In the genomic region with DNA sequence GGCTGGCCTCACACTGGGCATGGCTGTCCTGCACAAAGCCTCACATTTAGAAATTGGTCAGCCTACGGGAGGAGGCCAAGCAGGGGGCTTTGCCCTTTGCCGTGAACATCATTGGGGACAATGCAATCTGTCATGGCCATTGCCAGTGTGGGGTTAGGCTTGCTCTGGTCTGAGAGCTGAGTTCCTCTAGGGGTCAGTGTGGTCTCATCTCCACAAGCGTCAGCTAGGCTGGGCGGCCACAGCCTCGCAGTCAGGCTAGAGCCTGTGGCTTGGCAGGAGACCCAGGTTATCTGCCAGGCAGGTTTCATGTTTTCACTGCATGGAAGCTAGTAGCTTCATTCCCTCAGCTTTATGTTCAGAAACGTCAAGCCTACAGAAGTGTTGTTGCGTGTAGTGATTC, we compare ENCODE assay signal across 8 mouse cellular contexts. TPM values are rescaled to one million over a fixed set of nuclear protein-coding genes. Genes with fewer than 3 reads are reported as not detected.
A peak's percentile ranks its signal among the peaks of the same experiment; 100 is the strongest.
DNase-seq lines count a peak whose midpoint lies in the region; ATAC-seq and TF ChIP-seq lines count a peak whose summit lies in the region.

No protein-coding gene starts in this region.

- no peak overlapping the region for H3K27ac ChIP-seq in embryonic facial prominence, embryonic 14.5 days (replicated peaks; ENCODE audit: low read depth, low read length)
- no peak overlapping the region for H3K27ac ChIP-seq in kidney, adult 2 months (ENCODE audit: insufficient read depth, low read depth, low read length)
- no peak overlapping the region for H3K27ac ChIP-seq in midbrain, embryonic 16.5 days (ENCODE audit: low read length)

- TF ChIP-seq POLR2A in kidney, adult 2 months (IDR thresholded peaks at IDR 0.05; ENCODE audit: low read depth, low read length), result no peak

- no peaks in the 10 kb centered on the region for H3K27me3 ChIP-seq in embryonic facial prominence, embryonic 14.5 days (replicated peaks; ENCODE audit: control insufficient read depth, insufficient read depth, low read length)
- H3K27me3 ChIP-seq in kidney, adult 2 months (replicated peaks; ENCODE audit: control insufficient read depth, insufficient read depth, low read length), result no peaks in the 10 kb centered on the region
- H3K27me3 ChIP-seq in midbrain, embryonic 16.5 days (ENCODE audit: control insufficient read depth, insufficient read depth, low read depth, low read length), result no peaks in the 10 kb centered on the region

- H3K4me2 ChIP-seq in embryonic facial prominence, embryonic 14.5 days (ENCODE audit: low read depth, low read length), result no peak overlapping the region
- H3K4me2 ChIP-seq in midbrain, embryonic 16.5 days (ENCODE audit: low read length), result no peak overlapping the region

- 72% methylated on average over 7 of the region's 7 CpGs for WGBS in embryonic facial prominence, embryonic 14.5 days
- WGBS in kidney, adult 2 months, result 54% methylated on average over 7 of the region's 7 CpGs
- WGBS in midbrain, embryonic 16.5 days, result 54% methylated on average over 7 of the region's 7 CpGs

- intact Hi-C loops in left cerebral cortex, postnatal 4 days (cut with DNase I), result loop anchor here (10.0 kb wide), 1 partner anchor 419 kb away; no protein-coding TSS in a partner anchor
- intact Hi-C loops in left cerebral cortex, postnatal 10 days (cut with DNase I), result no loop called here

- H3K36me3 ChIP-seq in embryonic facial prominence, embryonic 14.5 days (ENCODE audit: control insufficient read depth, insufficient read depth, low read length), result peaks cover 56% of the 10 kb centered on the region
- no peaks in the 10 kb centered on the region; the same call in 1 of the 2 replicates for H3K36me3 ChIP-seq in kidney, adult 2 months (ENCODE audit: control insufficient read depth, insufficient read depth, low read length)
- peaks cover 32% of the 10 kb centered on the region for H3K36me3 ChIP-seq in midbrain, embryonic 16.5 days (ENCODE audit: control insufficient read depth, insufficient read depth, low read length)

- H3K9ac ChIP-seq in embryonic facial prominence, embryonic 14.5 days (ENCODE audit: low read depth, low read length), result no peak overlapping the region
- no peak overlapping the region for H3K9ac ChIP-seq in midbrain, embryonic 16.5 days (ENCODE audit: low read depth, low read length)

- no peak overlapping the region for H3K4me3 ChIP-seq in embryonic facial prominence, embryonic 14.5 days (ENCODE audit: low read depth, low read length)
- no peak overlapping the region for H3K4me3 ChIP-seq in kidney, adult 2 months (ENCODE audit: insufficient read depth, low read depth, low read length)
- no peak overlapping the region for H3K4me3 ChIP-seq in midbrain, embryonic 16.5 days (ENCODE audit: low read depth, low read length)

- peak; percentile 46 for DNase-seq in adrenal gland, adult 2 months
- no peak for DNase-seq in adrenal gland, postnatal 4 days (ENCODE audit: low spot score in 2 of 2)
- DNase-seq in left cerebral cortex, postnatal 4 days, result peak; percentile 81
- DNase-seq in left cerebral cortex, postnatal 10 days (ENCODE audit: extremely low spot score in 1 of 2, low spot score in 2 of 2), result no peak
- DNase-seq in embryonic facial prominence, embryonic 14.5 days (ENCODE audit: low spot score), result peak; percentile 78
- DNase-seq in kidney, adult 2 months, result peak; percentile 58

- no peaks in the 10 kb centered on the region for H3K4me1 ChIP-seq in embryonic facial prominence, embryonic 14.5 days (ENCODE audit: control insufficient read depth, insufficient read depth, low read length)
- H3K4me1 ChIP-seq in kidney, adult 2 months (ENCODE audit: control insufficient read depth, insufficient read depth, low read length), result no peaks in the 10 kb centered on the region
- H3K4me1 ChIP-seq in midbrain, embryonic 16.5 days (ENCODE audit: control insufficient read depth, insufficient read depth, low read length), result no peaks in the 10 kb centered on the region

- peak; percentile 66 for TF ChIP-seq CTCF in kidney, adult 2 months (conservative IDR thresholded peaks at IDR 0.05; ENCODE audit: insufficient read depth, insufficient read length, low read depth, low read length)

- no peaks in the 10 kb centered on the region for H3K9me3 ChIP-seq in embryonic facial prominence, embryonic 14.5 days (ENCODE audit: control insufficient read depth, low read length)
- H3K9me3 ChIP-seq in midbrain, embryonic 16.5 days (replicated peaks; ENCODE audit: control insufficient read depth, low read length, poor library complexity, severe bottlenecking), result no peaks in the 10 kb centered on the region

- peak; percentile 82 for ATAC-seq in embryonic facial prominence, embryonic 14.5 days (ENCODE audit: low read depth)
- peak; percentile 54 for ATAC-seq in midbrain, embryonic 16.5 days
- no peak for ATAC-seq in activated CD4-positive, CD25-positive, alpha-beta regulatory T cell, adult 4 months

RNA-seq across cellular contexts. Expression of a gene that starts 20.9 kb away (rescaled TPM):
- total RNA-seq in adrenal gland, adult 2 months (2021), result 1 to 10 TPM; 3.7 to 4.4 TPM
- polyA plus RNA-seq in adrenal gland, adult 2 months (2012; rRNA removed), result 1.5 and 1.6 TPM in 2 replicates
- 1 to 10 TPM; 6.1 to 6.6 TPM for total RNA-seq in adrenal gland, postnatal 4 days (2021)
- total RNA-seq in left cerebral cortex, postnatal 4 days (2021), result 10 to 100 TPM; 28.8 to 29.0 TPM
- 10 to 100 TPM; 26.5 to 26.7 TPM for total RNA-seq in left cerebral cortex, postnatal 10 days (2021)
- 22.5 and 26.4 TPM in 2 replicates for polyA plus RNA-seq in embryonic facial prominence, embryonic 14.5 days (2014; fragmentation: Nextera tagmentation; extraction: Ambion mirVana)
- polyA plus RNA-seq in kidney, adult 2 months (2012; rRNA removed), result 1.7 and 2.2 TPM in 2 replicates
- 53.3 and 58.6 TPM in 2 replicates for polyA plus RNA-seq in midbrain, embryonic 16.5 days (2015; fragmentation: Nextera tagmentation; extraction: Ambion mirVana)
- 10 to 100 TPM in 1 of 2 experiments, 1 to 10 TPM in 1; 8.6 to 10.5 TPM for polyA plus RNA-seq in activated CD4-positive, CD25-positive, alpha-beta regulatory T cell, adult 4 months (2017; shearing (Covaris generic))

Comparison
In these comparisons a context has a peak if more than half of its experiments do, and no peak if none do; other contexts are left out.
1. DNase-seq: peak in adrenal gland, adult 2 months (single experiment), left cerebral cortex, postnatal 4 days (single experiment), embryonic facial prominence, embryonic 14.5 days (single experiment) and kidney, adult 2 months (single experiment); none in adrenal gland, postnatal 4 days (0 of 2) and left cerebral cortex, postnatal 10 days (0 of 2).